Mouse (Mus musculus) limb, embryonic 10.5 days (tissue): ENCODE results near the gene Cel. TPM values are rescaled to one million over a fixed set of nuclear protein-coding genes. Genes with fewer than 3 reads are reported as not detected.
A peak's percentile ranks its signal among the peaks of the same experiment; 100 is the strongest.

ENCODE experiments used
- DNase-seq: peaks from one replicate; pipeline ENCODE4 v3.0.0-alpha.2; 2017; ENCODE audit warnings: low spot score
- H3K27ac ChIP-seq: fragments of 300-500 bp; sonication (generic); 2 replicates; pipeline ENCODE4 v1.5.1; 2016; ENCODE audit warnings: mild to moderate bottlenecking
- H3K27me3 ChIP-seq: fragments of 300-500 bp; sonication (generic); 2 replicates; pipeline ENCODE4 v1.6.1; 2016; ENCODE audit warnings: low read depth, mild to moderate bottlenecking; ENCODE audit not compliant: poor library complexity, severe bottlenecking
- H3K36me3 ChIP-seq: fragments of 300-500 bp; sonication (generic); 2 replicates; pipeline ENCODE4 v1.6.1; 2016; ENCODE audit warnings: mild to moderate bottlenecking, moderate library complexity
- H3K4me1 ChIP-seq: fragments of 300-500 bp; sonication (generic); 2 replicates; pipeline ENCODE4 v1.6.1; 2016
- H3K4me3 ChIP-seq: fragments of 300-500 bp; sonication (generic); 2 replicates; pipeline ENCODE4 v1.5.1; 2016; ENCODE audit warnings: mild to moderate bottlenecking, moderate library complexity
- H3K9me3 ChIP-seq: fragments of 300-500 bp; sonication (generic); replicated peaks from 2 replicates; pipeline ENCODE4 v1.6.1; 2016; ENCODE audit warnings: mild to moderate bottlenecking
- WGBS: fragments of 180-500 bp; shearing (Covaris S2); methylation state at CpG from one replicate; pipeline ENCODE4 v1.1.7; 2016; 5-methylcytosine and 5-hydroxymethylcytosine counted together
- polyA plus RNA-seq: library from polyadenylated mRNA; unstranded; fragments of >200 nt; fragmentation: Nextera tagmentation; extraction: Ambion mirVana; gene quantifications from 2 replicates; pipeline ENCODE4 v1.2.1, GENCODE M21; 2016

Gene Cel
- not detected in 2 replicates for polyA plus RNA-seq

DNA sequence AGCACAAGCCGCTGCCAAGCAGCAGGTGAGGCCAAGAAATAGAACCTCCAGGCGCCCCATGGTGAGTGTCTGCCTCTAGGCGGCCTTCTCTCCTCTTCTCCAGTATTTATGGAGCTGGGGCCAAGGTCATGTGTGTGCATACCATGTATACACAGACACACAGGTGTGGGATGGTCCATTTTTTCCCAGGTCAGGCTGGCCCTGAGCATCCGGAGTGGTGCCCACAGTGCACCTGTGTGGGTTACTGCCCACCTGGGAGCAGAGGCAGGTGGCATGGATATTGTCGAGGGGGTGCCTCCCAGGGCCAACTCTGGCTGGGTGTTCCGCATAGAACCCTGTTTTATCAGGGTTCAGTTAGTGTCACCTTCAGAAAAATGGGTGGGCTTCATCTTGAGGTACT, at the start of gene Cel:
Gene Cel, minus strand, starts transcription at position 101 of the 400 bp plus-strand sequence.
- Histone ChIP-seq H3K36me3 (peaks cover 40% of the 10 kb centered on the region), H3K4me1 (peaks cover 23% of the 10 kb centered on the region), H3K27me3 (no peaks in the 10 kb centered on the region), H3K4me3 (no peak within 1 kb of the TSS), H3K9me3 (no peaks in the 10 kb centered on the region), H3K27ac (peak within 1 kb of the TSS; percentile 26; the same call in 1 of the 2 replicates)
- WGBS: 72% methylated on average over 6 of the region's 6 CpGs
- no peak for DNase-seq

GRCm38 (mm10) chr2:28612436-28613063, 49.3 kb upstream of the Cel start:
- Histone ChIP-seq H3K9me3 (no peaks in the 10 kb centered on the region), H3K27ac (no peak overlapping the region), H3K27me3 (0 out of 2 replicates have a peak, but pooled peaks cover 8% of the 10 kb centered on the region), H3K36me3 (no peaks in the 10 kb centered on the region), H3K4me3 (no peak overlapping the region), H3K4me1 (peaks cover 5% of the 10 kb centered on the region; the same call in 1 of the 2 replicates)
- no peak for DNase-seq
- 58% methylated on average over 10 of the region's 10 CpGs for WGBS

GRCm38 (mm10) chr2:28611407-28611787, 48.2 kb upstream of the Cel start:
- Histone ChIP-seq H3K4me1 (peaks cover 16% of the 10 kb centered on the region), H3K36me3 (no peaks in the 10 kb centered on the region), H3K9me3 (no peaks in the 10 kb centered on the region), H3K27me3 (0 out of 2 replicates have a peak, but pooled peaks cover 8% of the 10 kb centered on the region), H3K27ac (no peak overlapping the region), H3K4me3 (no peak overlapping the region)
- DNase-seq: no peak
- 87% methylated on average over 17 of the region's 17 CpGs for WGBS

- Histone ChIP-seq H3K36me3 (no peaks in the 10 kb centered on the region), H3K9me3 (no peaks in the 10 kb centered on the region), H3K27ac (no peak overlapping the region), H3K4me1 (peaks cover 15% of the 10 kb centered on the region), H3K4me3 (no peak overlapping the region), H3K27me3 (0 out of 2 replicates have a peak, but pooled peaks cover 8% of the 10 kb centered on the region)
- no peak for DNase-seq
- 84% methylated on average over 12 of the region's 12 CpGs for WGBS
Observed at GRCm38 (mm10) chr2:28610716-28611406, 47.7 kb upstream of the Cel start.

- peaks cover 15% of the 10 kb centered on the region for H3K4me1 ChIP-seq
- 0 out of 2 replicates have a peak, but pooled peaks cover 3% of the 10 kb centered on the region for H3K27me3 ChIP-seq
- peak; percentile 28 for DNase-seq
- no peaks in the 10 kb centered on the region for H3K36me3 ChIP-seq
- H3K4me3 ChIP-seq: no peak overlapping the region
- WGBS: 88% methylated on average over 10 of the region's 10 CpGs
- no peak overlapping the region; the same call in 1 of the 2 replicates for H3K27ac ChIP-seq
- no peaks in the 10 kb centered on the region for H3K9me3 ChIP-seq
Observed at GRCm38 (mm10) chr2:28609851-28610250, 46.6 kb upstream of the Cel start.

- 41% methylated on average over 10 of the region's 10 CpGs for WGBS
- Histone ChIP-seq H3K9me3 (no peaks in the 10 kb centered on the region), H3K4me1 (peaks cover 15% of the 10 kb centered on the region), H3K36me3 (no peaks in the 10 kb centered on the region), H3K4me3 (no peak overlapping the region), H3K27me3 (no peaks in the 10 kb centered on the region), H3K27ac (no peak overlapping the region)
- no peak for DNase-seq
Observed at GRCm38 (mm10) chr2:28607341-28608165, 44.4 kb upstream of the Cel start.

- no peaks in the 10 kb centered on the region for H3K27me3 ChIP-seq
- WGBS: 67% methylated on average over 8 of the region's 8 CpGs
- peaks cover 15% of the 10 kb centered on the region for H3K4me1 ChIP-seq
- no peak overlapping the region for H3K27ac ChIP-seq
- no peak for DNase-seq
- H3K9me3 ChIP-seq: no peaks in the 10 kb centered on the region
- no peaks in the 10 kb centered on the region for H3K36me3 ChIP-seq
- H3K4me3 ChIP-seq: no peak overlapping the region
Observed at GRCm38 (mm10) chr2:28606601-28607340, 43.6 kb upstream of the Cel start.

DNA sequence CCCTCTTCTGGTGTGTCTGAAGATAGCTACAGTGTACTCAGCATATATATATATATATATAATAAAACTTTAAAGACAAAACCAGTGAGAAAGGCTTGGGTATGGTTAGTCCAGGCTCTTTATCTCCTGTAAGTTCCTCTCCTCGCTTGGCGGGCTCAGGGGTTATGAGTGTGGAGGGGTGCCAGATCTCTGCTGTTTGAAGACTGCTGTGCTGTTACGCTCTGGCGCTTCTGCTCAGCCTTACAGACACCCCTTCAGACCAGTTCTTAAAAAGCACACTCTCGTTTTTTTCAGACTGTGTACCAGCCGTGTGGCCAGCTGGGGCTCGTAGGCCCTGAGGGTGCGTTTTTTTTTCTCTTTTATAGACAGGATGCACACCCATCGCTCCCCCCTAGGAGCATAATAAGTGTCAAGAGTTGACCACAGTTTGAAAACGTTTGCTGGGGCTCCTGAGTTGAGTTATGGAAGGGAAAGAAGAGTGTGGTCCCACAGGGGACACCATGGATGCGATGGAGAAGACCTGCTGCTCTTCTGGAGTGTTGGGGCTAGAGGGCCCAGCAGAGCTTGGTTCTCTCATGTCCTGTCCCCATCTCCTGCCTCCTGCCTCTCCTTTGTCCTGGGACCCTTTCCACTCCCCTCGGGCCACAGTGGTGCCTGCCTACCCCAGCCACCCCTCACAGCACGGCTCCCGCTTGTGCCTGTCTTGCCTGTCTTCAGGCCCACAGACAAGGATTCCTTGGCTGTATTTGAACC, 42.8 kb upstream of the Cel start:
- Histone ChIP-seq H3K36me3 (no peaks in the 10 kb centered on the region), H3K27ac (no peak overlapping the region), H3K4me3 (no peak overlapping the region), H3K27me3 (no peaks in the 10 kb centered on the region), H3K4me1 (peaks cover 15% of the 10 kb centered on the region), H3K9me3 (no peaks in the 10 kb centered on the region)
- 79% methylated on average over 14 of the region's 14 CpGs for WGBS
- DNase-seq: no peak

GRCm38 (mm10) chr2:28603542-28603941, 40.3 kb upstream of the Cel start:
- no peaks in the 10 kb centered on the region for H3K9me3 ChIP-seq
- WGBS: 94% methylated on average over 5 of the region's 5 CpGs
- no peak for DNase-seq
- no peaks in the 10 kb centered on the region for H3K27me3 ChIP-seq
- no peak overlapping the region for H3K27ac ChIP-seq
- no peak overlapping the region for H3K4me3 ChIP-seq
- H3K36me3 ChIP-seq: no peaks in the 10 kb centered on the region
- peaks cover 23% of the 10 kb centered on the region for H3K4me1 ChIP-seq

DNA sequence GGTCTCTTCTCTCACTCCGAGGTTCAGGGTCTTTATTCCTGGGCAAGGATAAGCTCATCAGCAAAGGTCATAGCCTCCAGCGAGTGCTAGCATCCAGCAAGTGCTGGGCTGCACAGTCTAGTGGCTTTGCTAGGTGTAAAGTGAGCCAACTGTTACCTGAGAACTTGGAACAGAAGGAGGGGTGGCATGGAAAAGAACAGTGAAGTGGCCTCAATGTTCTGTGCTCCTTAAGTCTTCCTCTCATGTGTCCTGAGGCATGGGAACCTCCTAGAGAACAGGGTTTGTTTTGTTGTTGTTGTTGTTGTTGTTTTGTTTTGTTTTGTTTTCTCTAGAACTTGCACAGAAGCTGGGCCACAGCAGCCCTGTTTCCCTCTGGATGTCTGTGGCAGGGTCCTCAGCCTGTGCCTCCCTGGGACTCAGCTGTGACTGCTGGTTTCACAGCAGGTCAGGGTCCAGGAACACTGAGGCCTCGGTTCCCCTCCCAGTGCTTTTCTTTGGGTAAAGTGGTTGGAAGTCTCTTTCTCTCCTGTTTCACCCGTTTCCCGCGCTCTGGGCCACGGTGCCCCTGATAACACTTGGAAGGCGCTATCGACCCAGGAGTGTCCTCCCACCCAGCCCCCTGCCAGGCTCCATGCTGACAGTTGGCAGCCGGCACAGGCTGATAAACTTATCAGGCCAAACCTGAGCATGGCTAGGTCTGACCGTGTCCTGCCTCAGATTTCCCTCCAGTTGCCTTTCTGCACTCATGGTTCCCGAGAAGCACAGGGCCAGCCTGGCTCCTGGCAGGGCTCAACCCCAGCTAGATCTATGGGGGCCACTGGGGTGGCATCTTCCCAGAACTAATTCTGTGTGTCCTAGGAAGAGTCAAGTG, 38.8 kb upstream of the Cel start:
- peaks cover 24% of the 10 kb centered on the region for H3K4me1 ChIP-seq
- H3K27ac ChIP-seq: no peak overlapping the region
- no peaks in the 10 kb centered on the region for H3K27me3 ChIP-seq

GRCm38 (mm10) chr2:28599569-28599900, 36.3 kb upstream of the Cel start:
- H3K27ac ChIP-seq: no peak overlapping the region
- H3K36me3 ChIP-seq: no peaks in the 10 kb centered on the region
- 78% methylated on average over 6 of the region's 6 CpGs for WGBS
- H3K4me3 ChIP-seq: no peak overlapping the region
- DNase-seq: no peak
- H3K4me1 ChIP-seq: peaks cover 16% of the 10 kb centered on the region
- H3K27me3 ChIP-seq: no peaks in the 10 kb centered on the region
- H3K9me3 ChIP-seq: no peaks in the 10 kb centered on the region

More for the DNA sequence above, 38.8 kb upstream of the Cel start:
- no peaks in the 10 kb centered on the region for H3K36me3 ChIP-seq
- H3K4me3 ChIP-seq: no peak overlapping the region
- H3K9me3 ChIP-seq: no peaks in the 10 kb centered on the region
- no peak for DNase-seq
- WGBS: 67% methylated on average over 12 of the region's 12 CpGs
